24 mouse cellular contexts compared by ENCODE assay signal in the genomic region with DNA sequence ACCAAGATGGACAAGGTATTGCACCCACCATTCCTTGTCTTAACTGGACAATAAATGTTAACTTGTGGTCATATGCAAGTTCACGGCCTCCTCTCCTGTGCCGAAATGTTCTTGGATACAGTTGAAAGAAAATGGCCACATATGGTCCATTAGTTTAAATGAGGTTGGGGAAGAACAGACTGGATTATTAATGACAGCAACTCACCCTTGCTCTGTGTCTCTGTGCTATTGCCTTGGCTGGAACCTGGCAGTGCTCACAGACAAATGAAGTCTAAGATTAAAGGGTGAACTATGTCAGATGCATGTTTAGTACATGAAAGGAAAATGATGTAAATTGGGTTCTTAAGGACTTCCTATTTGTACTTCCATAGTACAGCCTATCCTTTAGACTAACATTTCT.
"Had no signal": no experiment of that assay in that cellular context is flagged by ENCODE, and none has a peak within 500 bp of the region (broad histone marks: within the 10 kb centered on the region; RNA-seq: fewer than 3 reads in every experiment).

No protein-coding gene starts in this region.

- H3K9ac ChIP-seq: heart, embryonic 12.5 days; hindbrain, embryonic 12.5 days; hindbrain, embryonic 14.5 days; intestine, embryonic 15.5 days; kidney, embryonic 15.5 days; limb, embryonic 12.5 days had no signal

- H3K36me3 ChIP-seq: heart, embryonic 10.5 days; heart, embryonic 12.5 days; hindbrain, embryonic 10.5 days; hindbrain, embryonic 12.5 days; intestine, embryonic 15.5 days; kidney, embryonic 15.5 days; limb, embryonic 12.5 days had no signal

- DNase-seq: gastrocnemius, adult 2 months; gastrocnemius, postnatal 10 days; gastrocnemius, postnatal 25 days; heart, adult 18-20 months; heart, postnatal 10 days; heart, postnatal 4 days; kidney, adult 18-20 months; kidney, adult 9 months; kidney, postnatal 10 days; kidney, postnatal 25 days; kidney, postnatal 4 days had no signal

- H3K27ac ChIP-seq: gastrocnemius, adult 2 months; heart, embryonic 10.5 days; hindbrain, embryonic 10.5 days; hindbrain, embryonic 12.5 days; hindbrain, embryonic 14.5 days; intestine, embryonic 15.5 days; kidney, embryonic 15.5 days; layer of hippocampus, adult 2 months; left cerebral cortex, adult 2 months; limb, embryonic 12.5 days had no signal

- H3K4me3 ChIP-seq: gastrocnemius, adult 2 months; heart, embryonic 10.5 days; heart, embryonic 12.5 days; hindbrain, embryonic 10.5 days; hindbrain, embryonic 12.5 days; intestine, embryonic 15.5 days; kidney, embryonic 15.5 days; layer of hippocampus, adult 2 months; left cerebral cortex, adult 2 months; limb, embryonic 12.5 days had no signal

- H3K9me3 ChIP-seq: heart, embryonic 10.5 days; heart, embryonic 12.5 days; hindbrain, embryonic 10.5 days; hindbrain, embryonic 12.5 days; intestine, embryonic 15.5 days; kidney, embryonic 15.5 days; limb, embryonic 12.5 days had no signal

- H3K4me1 ChIP-seq: heart, embryonic 10.5 days; heart, embryonic 12.5 days; hindbrain, embryonic 10.5 days; hindbrain, embryonic 12.5 days; intestine, embryonic 15.5 days; limb, embryonic 12.5 days had no signal

- H3K4me2 ChIP-seq: heart, embryonic 12.5 days; hindbrain, embryonic 12.5 days; hindbrain, embryonic 14.5 days; intestine, embryonic 15.5 days; kidney, embryonic 15.5 days; limb, embryonic 12.5 days had no signal

- H3K27me3 ChIP-seq: heart, embryonic 12.5 days; hindbrain, embryonic 12.5 days; intestine, embryonic 15.5 days; kidney, embryonic 15.5 days; limb, embryonic 12.5 days had no signal

- ATAC-seq: hindbrain, embryonic 16.5 days; inflammation-experienced regulatory T-cells, adult 6 months; intestine, embryonic 15.5 days; intestine, postnatal 0 days had no signal
